Mouse (Mus musculus) layer of hippocampus, adult 9-11 months (tissue): Measurements from ENCODE around the gene Sds.
"Not testable (repeated sequence)": the region's sequence is repeated elsewhere in the genome, so short reads cannot be mapped to it uniquely, and the experiment has no call there.

Experiments used
- DNase-seq: peaks from one replicate; pipeline ENCODE4 v3.0.0; 2022

Sds gene

DNA sequence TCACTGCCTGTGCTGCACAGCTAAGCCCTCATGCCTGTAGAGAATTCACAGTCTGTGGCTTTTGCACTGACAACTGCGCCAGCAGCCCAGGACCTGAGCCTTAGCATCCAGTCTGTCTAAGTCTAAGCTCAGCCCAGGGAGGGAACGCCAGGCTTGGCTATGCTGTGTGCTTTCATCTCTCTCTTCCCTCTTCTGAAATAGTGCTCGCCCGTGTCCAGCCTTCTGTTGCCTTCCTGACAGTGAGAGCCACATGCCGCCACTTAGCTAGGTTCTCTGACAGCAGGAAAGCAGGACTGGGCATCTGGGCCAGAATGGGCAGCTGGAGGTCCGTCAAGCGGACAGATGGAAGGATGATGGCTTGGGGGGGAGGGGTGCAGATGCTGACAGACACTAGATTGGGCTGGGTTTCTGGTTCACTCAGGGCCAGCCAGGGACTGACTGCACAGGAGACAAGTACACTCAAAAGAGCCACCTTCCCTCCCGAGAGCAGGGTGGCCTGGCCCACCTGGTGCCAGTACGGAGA lies 17.6 kb downstream of the Sds start:
- DNase-seq = no peak

DNA sequence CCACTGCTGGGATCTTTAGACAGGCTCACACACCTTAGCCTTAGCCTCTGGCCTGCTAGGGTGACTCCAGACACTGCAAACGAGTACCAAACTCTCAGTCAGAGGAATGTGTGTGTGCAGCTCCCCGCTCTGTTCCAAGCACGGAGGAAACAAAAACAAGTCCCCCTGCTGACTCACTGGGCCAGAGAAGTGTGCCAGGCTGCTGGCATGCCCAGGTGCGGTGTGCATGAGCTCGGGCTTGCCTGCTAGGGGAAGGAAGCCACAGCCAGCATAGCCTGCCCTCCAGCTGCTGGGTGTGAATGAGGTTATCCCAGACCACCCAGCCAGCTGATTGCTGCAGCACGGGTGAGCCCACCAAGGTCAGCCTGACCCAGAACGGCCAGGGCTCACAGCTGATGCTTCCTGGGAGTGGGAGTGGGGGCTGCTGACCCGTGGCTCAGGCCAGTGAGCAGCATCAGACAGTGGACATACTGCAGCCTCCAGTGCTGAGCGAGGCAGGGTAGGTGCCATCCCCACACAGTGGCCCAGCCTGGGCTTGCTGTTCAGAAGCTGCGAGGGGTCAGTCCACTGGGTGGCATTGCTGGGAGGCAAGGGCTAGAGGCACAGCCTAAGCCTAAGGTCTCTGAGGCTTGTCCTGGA lies 18.9 kb downstream of the Sds start:
- no peak for DNase-seq

DNA sequence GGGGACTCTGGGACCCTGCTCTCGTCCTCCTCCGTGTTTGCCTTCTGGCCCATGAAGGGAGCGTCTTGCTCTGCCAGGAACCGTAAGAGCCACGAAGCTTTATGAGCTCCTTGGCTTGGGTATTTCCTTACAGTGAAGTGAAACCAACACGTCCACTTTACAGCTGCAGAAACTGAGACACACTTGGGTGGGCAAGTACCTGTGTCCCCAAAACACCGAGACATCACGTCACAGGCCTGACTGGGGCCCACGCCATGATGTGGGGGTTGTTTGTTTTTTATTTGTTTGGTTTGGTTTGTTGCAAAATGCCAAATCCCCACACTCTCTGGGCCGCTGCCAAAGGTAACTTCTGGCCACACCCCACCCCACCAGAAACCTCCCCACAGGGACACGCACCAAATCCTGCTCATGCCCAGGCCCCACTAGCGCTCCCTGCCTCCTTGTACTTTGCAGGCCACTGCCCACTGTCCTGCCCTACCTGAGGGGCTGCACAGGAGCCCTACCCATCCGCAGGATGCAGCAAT lies 19.4 kb downstream of the Sds start:
- DNase-seq = no peak

DNA sequence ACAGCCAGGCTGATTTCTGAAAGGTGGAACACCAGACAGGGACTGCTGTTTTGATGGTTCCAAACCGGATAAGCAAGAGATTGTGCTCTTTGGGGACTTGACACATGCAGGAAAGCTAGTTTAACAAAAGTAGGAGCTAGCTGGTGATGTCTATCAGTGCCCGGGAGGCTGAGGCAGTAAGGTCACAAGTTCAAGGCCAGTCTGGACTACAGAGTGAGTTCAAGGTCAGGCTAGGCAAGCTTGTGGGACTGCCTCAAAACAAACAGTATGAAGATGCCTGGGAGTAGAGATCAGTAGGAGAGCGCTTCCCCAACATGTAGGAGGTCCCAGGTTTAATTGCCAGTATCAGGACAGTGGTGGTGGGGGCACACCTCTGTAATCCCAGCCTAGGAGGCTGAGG lies 20.7 kb downstream of the Sds start:
- DNase-seq = no peak

GRCm38 (mm10) chr5:120499202-120499601 lies 22.9 kb downstream of the Sds start:
- DNase-seq = no peak

- DNase-seq = not testable (repeated sequence)
Measured at GRCm38 (mm10) chr5:120500609-120501008, 24.3 kb downstream of the Sds start.

- peak; percentile 70 for DNase-seq
Measured at GRCm38 (mm10) chr5:120502147-120502621, 25.9 kb downstream of the Sds start.

- DNase-seq = no peak
Measured at GRCm38 (mm10) chr5:120502675-120503143, 26.4 kb downstream of the Sds start.

DNA sequence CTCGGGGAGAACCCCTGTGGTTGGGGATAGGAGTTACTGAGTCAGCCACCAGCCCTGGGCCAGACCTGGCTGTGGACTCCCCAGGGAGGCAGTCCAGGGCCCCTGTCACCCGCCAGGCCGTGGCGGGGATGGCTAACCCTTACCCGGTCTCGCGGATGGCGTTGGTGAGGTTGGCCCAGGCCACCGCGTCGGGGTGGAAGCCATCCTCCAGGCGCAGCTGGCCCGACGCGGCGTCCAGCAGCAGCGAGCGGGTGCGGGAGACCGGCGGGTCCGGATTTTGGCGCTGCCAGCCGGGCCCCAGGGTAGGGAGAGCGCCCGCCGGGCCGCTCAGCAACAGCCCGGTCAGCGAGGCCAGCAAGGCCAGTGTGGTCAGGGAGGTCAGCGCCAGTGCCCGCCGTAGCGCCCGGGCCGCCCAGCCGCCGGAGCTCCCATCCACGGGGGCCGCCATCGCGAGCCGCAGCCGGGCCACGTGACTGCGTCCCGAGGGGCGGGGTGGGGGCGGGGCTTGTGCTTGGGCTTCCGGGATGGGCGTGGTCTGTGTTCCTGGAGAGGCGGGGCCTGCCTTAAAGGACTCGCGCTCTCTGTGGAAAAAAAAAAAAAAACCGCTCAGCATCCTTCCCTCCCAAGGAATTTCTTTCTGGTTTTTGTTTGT lies 26.9 kb downstream of the Sds start, which contains the start of gene Plbd2:
Gene Plbd2 (minus strand): TSS at position 482 of the 652 bp plus-strand sequence.
- DNase-seq = peak; percentile 77

DNA sequence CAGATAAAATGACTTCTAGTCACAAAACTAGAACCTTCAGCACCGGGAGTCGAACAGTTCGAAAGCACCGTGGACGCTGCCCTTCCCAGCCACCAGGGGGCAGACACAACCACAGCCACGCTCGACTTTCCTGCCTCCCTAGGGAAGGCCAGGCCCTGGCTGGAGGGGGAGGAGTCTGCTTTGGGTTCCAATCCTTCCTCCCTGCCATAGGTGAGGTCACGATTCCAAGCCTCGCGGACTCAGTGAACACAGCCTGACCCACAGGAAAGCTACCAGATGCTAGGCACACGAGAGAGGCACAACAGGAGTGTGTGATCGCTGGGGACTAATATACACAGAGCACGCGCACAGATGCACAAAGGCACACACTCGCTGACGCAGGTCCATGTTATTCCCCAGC lies 29.0 kb downstream of the Sds start:
- DNase-seq = peak; percentile 62

- no peak for DNase-seq
Measured at GRCm38 (mm10) chr5:120505781-120506180, 29.5 kb downstream of the Sds start.

DNA sequence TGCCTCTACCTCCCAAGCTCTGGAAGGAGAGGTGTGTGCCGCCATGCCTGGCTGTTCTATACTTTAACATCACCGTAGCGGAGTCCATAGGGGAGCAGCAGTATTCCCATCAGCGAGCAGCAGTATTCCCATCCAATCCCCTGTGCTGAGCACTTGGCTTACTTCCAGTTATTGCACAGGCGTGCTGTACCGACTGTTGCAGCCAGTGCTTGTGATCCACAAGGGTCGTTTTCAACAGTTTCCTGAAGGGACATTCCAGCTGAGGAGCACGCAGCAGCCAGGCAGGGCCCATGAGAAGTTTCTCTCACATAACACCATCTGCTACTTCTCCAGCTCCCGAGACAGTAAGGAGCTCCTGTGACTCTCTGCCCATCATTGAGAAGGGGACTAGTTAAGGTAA lies 30.2 kb downstream of the Sds start:
- DNase-seq = no peak

- DNase-seq = no peak
Measured at GRCm38 (mm10) chr5:120507311-120507710, 31.0 kb downstream of the Sds start.

- DNase-seq = peak; percentile 93
Measured at GRCm38 (mm10) chr5:120510982-120511642, 34.8 kb downstream of the Sds start, which contains the start of gene Slc8b1. Slc8b1 (plus strand) TSS chr5:120511168.

DNA sequence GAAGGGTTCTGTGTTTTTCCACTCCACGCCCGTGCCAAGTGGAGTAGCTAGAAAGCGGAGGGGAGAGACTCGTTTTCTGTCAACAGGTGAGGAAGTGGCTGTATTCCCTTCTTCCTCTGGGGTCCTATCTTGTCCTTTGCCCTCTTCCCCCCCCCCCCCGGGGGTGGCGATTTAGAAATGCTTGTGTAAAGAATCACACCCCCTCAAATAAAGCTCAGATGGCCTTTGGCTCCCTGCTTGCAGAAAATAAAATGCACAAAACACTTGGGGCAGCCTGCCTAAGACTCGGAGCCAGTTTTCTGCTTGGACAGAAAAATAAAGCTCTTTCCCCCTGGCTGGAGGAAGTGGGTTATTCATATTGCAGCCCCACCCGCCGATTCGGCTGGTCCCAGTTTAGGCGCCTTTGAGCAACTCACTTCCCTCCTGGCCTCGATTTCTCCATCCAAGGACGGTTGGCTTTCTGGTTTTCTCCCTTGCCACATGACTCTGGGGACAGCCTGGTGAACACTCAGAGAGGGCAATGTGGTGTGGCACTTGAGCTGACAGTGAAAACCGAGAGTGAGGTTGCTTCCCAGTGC lies 35.4 kb downstream of the Sds start:
- DNase-seq = no peak

DNA sequence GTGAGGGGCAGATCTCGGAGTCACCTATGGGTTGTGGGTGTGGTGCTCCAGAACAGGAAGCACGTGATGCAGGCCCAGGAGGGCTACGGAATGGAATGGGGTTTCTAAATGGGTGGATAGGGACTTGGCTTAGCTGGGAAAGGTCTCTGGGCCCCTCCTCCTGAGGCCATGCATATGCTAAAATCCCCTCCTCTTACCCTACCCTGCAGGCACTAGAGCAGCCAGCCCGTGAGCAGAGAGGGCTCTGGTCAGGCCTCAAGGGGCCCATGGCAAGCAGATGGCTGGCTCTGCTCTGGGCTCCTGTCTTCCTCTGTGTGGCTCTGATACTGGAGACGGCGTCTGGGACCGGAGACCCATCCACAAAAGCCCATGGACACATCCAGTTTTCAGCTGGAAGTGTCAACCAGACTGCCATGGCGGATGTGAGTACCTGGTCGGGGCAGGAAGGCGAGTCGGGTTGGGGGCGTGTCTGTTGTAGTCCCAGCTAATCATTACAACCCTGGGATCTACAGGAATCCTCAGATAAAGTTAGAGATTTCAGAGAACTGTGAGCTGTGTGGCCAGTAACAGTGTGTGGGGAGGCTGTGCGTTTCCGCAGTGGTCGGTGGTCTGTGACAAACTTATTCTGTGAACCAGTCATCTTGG lies 36.7 kb downstream of the Sds start:
- DNase-seq = no peak

- no peak for DNase-seq
Measured at GRCm38 (mm10) chr5:120514031-120514677, 37.8 kb downstream of the Sds start.

DNA sequence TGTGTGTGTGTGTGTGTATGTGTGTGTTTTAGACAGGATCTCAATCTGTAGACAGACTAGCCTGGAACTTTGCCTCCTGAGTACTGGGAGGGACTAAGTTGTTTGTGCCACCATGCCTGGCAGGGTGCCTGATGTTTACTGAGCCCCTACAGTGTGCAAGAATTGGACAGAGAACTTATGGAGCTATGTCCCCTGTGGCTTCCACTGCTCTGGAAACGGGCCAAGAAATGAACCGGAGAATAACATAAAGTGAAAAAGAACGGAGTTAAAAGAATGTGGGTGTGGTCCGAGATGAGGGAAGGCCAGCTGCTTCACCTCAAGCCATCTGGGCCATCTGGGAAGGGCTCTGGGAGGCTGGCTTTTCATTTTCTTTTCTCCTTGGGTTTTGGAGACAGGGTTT lies 38.4 kb downstream of the Sds start:
- DNase-seq = no peak

DNA sequence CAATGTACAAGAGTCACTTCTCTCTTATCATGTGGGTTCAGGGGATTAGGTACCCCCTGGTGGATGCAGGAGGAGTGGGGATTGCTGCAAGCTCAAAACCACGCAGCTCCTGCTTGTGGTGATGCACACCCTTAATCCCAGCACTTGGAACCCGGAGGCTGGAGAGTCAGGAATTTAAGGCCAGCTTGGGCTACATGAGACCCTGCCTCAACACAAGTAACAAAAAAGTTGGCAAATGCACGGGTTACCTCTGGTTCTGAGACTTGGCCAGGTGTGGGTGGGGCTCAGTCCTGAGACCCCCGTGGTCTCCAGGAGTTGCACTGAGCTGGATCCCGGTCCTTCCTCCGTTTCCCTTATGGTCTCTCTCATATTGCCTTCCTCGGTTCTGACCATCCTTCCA lies 39.1 kb downstream of the Sds start:
- DNase-seq = no peak

DNA sequence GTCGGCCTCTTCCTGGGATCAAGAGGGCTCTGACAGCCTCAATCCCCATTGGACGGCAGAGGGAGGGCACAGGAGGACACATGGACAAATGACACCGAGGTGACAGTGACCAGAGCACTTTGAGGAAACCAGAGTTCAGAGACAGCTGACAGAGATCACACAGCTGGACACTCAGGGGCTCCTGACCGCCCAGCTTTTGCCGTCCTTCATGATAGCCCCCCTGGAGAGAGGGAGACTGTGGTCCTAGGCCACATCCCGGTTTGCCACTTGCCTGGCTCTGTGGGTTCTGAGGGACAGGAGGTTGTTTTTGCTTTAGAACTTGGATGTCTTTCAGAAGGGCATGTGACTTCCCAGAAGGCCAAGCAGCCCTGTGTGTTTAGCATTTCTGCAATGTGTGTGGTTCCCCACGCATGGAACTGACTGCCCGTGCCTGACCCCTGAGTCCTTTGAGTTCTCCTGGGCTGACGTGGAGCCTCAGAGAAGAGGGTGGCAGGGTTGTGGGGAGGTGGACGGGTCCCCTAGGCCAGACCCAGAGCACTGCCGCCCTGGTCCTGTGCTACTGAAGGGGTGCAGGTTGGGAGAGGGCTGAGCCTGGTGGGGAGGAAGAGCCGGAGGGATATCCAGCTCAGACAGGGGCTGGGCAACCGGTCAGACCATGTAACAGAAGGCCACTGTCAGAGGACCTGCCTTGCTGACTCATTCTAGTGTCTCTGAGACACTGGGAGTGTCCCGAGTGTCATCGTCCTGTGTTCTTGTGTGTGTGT lies 40.1 kb downstream of the Sds start:
- DNase-seq = peak; percentile 31

GRCm38 (mm10) chr5:120517552-120517951 lies 41.2 kb downstream of the Sds start:
- peak; percentile 30 for DNase-seq
